Mouse (Mus musculus): Measurements from ENCODE around the gene Ctsc.
"Not testable (repeated sequence)": the region's sequence is repeated elsewhere in the genome, so short reads cannot be mapped to it uniquely, and the experiment has no call there.

The Ctsc gene

GRCm38 (mm10) chr7:88277858-88278627, at the start of gene Ctsc:
Ctsc (plus strand) TSS chr7:88278085.
- peak; percentile 78 for DNase-seq

- no peak for DNase-seq
Observed at GRCm38 (mm10) chr7:88229051-88229450, 48.8 kb upstream of the Ctsc start.

- DNase-seq = no peak
Observed at GRCm38 (mm10) chr7:88230121-88230520, 47.8 kb upstream of the Ctsc start.

GRCm38 (mm10) chr7:88230756-88231522, 46.9 kb upstream of the Ctsc start:
- no peak for DNase-seq

- DNase-seq = no peak
Observed at GRCm38 (mm10) chr7:88243059-88243458, 34.8 kb upstream of the Ctsc start.

GRCm38 (mm10) chr7:88244462-88244861, 33.4 kb upstream of the Ctsc start:
- DNase-seq = no peak

GRCm38 (mm10) chr7:88250380-88250779, 27.5 kb upstream of the Ctsc start:
- not testable (repeated sequence) for DNase-seq

- no peak for DNase-seq
Observed at GRCm38 (mm10) chr7:88251535-88251934, 26.4 kb upstream of the Ctsc start.

GRCm38 (mm10) chr7:88252129-88252528, 25.8 kb upstream of the Ctsc start:
- DNase-seq = no peak

GRCm38 (mm10) chr7:88254884-88255283, 23.0 kb upstream of the Ctsc start:
- DNase-seq = no peak

- no peak for DNase-seq
Observed at GRCm38 (mm10) chr7:88259155-88259925, 18.5 kb upstream of the Ctsc start.

- no peak for DNase-seq
Observed at GRCm38 (mm10) chr7:88261799-88262198, 16.1 kb upstream of the Ctsc start.

- no peak for DNase-seq
Observed at GRCm38 (mm10) chr7:88264861-88265260, 13.0 kb upstream of the Ctsc start.

GRCm38 (mm10) chr7:88269913-88270312, 8.0 kb upstream of the Ctsc start:
- no peak for DNase-seq

- DNase-seq = no peak
Observed at GRCm38 (mm10) chr7:88271531-88271930, 6.4 kb upstream of the Ctsc start.

- DNase-seq = no peak
Observed at GRCm38 (mm10) chr7:88276914-88277765, 745 bp upstream of the Ctsc start.

- DNase-seq = no peak
Observed at GRCm38 (mm10) chr7:88278628-88279196, 827 bp downstream of the Ctsc start.

GRCm38 (mm10) chr7:88285276-88285675, 7.4 kb downstream of the Ctsc start:
- DNase-seq = no peak

GRCm38 (mm10) chr7:88291036-88291435, 13.2 kb downstream of the Ctsc start:
- DNase-seq = no peak

GRCm38 (mm10) chr7:88292044-88292443, 14.2 kb downstream of the Ctsc start:
- no peak for DNase-seq

GRCm38 (mm10) chr7:88293907-88294306, 16.0 kb downstream of the Ctsc start:
- DNase-seq = no peak

- no peak for DNase-seq
Observed at GRCm38 (mm10) chr7:88295989-88296388, 18.1 kb downstream of the Ctsc start.

All from kidney, postnatal 14 days (tissue).